Mouse (Mus musculus) stomach, postnatal 0 days (tissue): ENCODE data around the gene Gm17581. TPM values are rescaled to one million over a fixed set of nuclear protein-coding genes. Genes with fewer than 3 reads are reported as not detected.

Experiments
- ATAC-seq: fragments of 200-750 bp; cut with Nextera tagmentation; 2 replicates; pipeline ENCODE4 v1.8.0; 2017; ENCODE audit not compliant: low FRiP score, low TSS enrichment
- DNase-seq: peaks from one replicate; pipeline ENCODE4 v3.0.0-alpha.2; 2016; ENCODE audit warnings: low spot score
- H3K27ac ChIP-seq: fragments of 300-500 bp; sonication (generic); replicated peaks from 2 replicates; pipeline ENCODE4 v1.5.1; 2014; ENCODE audit warnings: mild to moderate bottlenecking, control low read depth
- H3K27me3 ChIP-seq: fragments of 300-500 bp; sonication (generic); 2 replicates; pipeline ENCODE4 v1.6.1; 2014; ENCODE audit warnings: low read length; ENCODE audit not compliant: control insufficient read depth, insufficient read depth
- H3K36me3 ChIP-seq: fragments of 300-500 bp; sonication (generic); 2 replicates; pipeline ENCODE4 v1.6.1; 2014; ENCODE audit warnings: low read length, mixed read lengths; ENCODE audit not compliant: control insufficient read depth, insufficient read depth
- H3K4me1 ChIP-seq: fragments of 300-500 bp; sonication (generic); replicated peaks from 2 replicates; pipeline ENCODE4 v1.6.1; 2014; ENCODE audit warnings: antibody characterized with exemption; ENCODE audit not compliant: control insufficient read depth, insufficient read depth
- H3K4me2 ChIP-seq: fragments of 300-500 bp; sonication (generic); replicated peaks from 2 replicates; pipeline ENCODE4 v1.6.1; 2014; ENCODE audit warnings: low read depth, mild to moderate bottlenecking, control low read depth, moderate library complexity
- H3K4me3 ChIP-seq: fragments of 300-500 bp; sonication (generic); 2 replicates; pipeline ENCODE4 v1.5.1; 2014; ENCODE audit warnings: low read depth, low read length, control low read depth
- H3K9ac ChIP-seq: fragments of 300-500 bp; sonication (generic); 2 replicates; pipeline ENCODE4 v1.6.1; 2014; ENCODE audit warnings: mild to moderate bottlenecking, low read length, control low read depth, mixed read lengths
- H3K9me3 ChIP-seq: fragments of 300-500 bp; sonication (generic); 2 replicates; pipeline ENCODE4 v1.6.1; 2016; ENCODE audit warnings: low read length; ENCODE audit not compliant: control insufficient read depth
- CTCF ChIP-seq: IDR thresholded peaks from 2 replicates; pipeline ENCODE4 v1.5.1; 2016; ENCODE audit warnings: antibody characterized with exemption, low read depth, mild to moderate bottlenecking, moderate library complexity
- EP300 ChIP-seq: optimal IDR thresholded peaks from 2 replicates; pipeline ENCODE3; 2016; ENCODE audit warnings: antibody characterized with exemption
- WGBS: fragments of 180-500 bp; shearing (Covaris S2); extraction: QIAGEN DNeasy Blood & Tissue Kit; methylation state at CpG from one replicate; pipeline ENCODE4 v1.1.7; 2014; 5-methylcytosine and 5-hydroxymethylcytosine counted together
- polyA plus RNA-seq: library from polyadenylated mRNA; unstranded; fragments of >200 nt; fragmentation: Nextera tagmentation; extraction: Ambion mirVana; gene quantifications from 2 replicates; pipeline ENCODE4 v1.2.1, GENCODE M21; 2015

Gm17581 gene
- polyA plus RNA-seq, 1 experiment from 2014 or later = not detected

DNA sequence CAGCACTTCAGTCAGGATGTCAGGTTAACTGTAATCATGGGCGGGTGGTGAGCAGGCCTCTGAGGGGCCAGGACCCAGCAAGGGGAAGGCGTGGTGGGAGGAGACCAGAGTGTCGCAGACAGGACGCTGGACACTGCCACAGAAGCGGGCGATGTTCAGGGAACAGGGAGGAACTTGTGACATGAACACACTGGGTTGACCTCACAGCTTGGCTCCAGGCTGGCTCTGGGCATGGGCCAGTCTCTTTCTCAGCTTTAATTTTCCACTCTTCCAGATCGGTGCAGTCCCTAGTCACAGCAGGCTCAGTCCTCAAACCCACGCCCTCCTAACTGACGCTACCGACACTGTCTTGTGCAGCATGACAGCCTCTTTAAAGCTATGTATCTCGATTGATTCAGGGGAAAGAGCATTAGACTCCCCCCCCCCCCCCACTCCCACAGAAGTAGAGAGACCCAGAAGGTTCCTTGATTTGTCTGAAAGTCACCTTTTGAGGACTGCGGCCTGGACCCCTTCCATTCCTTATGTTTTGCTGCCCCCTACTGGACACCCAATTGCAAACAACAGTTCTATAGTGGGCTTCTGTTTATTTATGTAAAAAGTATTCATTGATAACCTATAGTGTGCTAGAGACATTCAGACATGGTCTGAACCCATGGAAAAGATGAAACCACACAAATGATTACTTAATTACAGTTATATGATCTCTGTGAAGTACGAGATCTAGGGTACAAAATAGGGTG lies 29.2 kb upstream of the Gm17581 start:
- 50% methylated on average over 13 of the region's 13 CpGs for WGBS
- no peak overlapping the region for H3K4me2 ChIP-seq
- peak; percentile 60 for ATAC-seq
- peak; percentile 65 for DNase-seq
- no peaks in the 10 kb centered on the region for H3K9me3 ChIP-seq
- TF ChIP-seq CTCF = peak; percentile 88
- no peak for TF ChIP-seq EP300
- no peak overlapping the region for H3K27ac ChIP-seq
- H3K27me3 ChIP-seq = no peaks in the 10 kb centered on the region
- H3K4me3 ChIP-seq = no peak overlapping the region
- no peak overlapping the region for H3K9ac ChIP-seq
- no peaks in the 10 kb centered on the region for H3K4me1 ChIP-seq
- H3K36me3 ChIP-seq = no peaks in the 10 kb centered on the region

DNA sequence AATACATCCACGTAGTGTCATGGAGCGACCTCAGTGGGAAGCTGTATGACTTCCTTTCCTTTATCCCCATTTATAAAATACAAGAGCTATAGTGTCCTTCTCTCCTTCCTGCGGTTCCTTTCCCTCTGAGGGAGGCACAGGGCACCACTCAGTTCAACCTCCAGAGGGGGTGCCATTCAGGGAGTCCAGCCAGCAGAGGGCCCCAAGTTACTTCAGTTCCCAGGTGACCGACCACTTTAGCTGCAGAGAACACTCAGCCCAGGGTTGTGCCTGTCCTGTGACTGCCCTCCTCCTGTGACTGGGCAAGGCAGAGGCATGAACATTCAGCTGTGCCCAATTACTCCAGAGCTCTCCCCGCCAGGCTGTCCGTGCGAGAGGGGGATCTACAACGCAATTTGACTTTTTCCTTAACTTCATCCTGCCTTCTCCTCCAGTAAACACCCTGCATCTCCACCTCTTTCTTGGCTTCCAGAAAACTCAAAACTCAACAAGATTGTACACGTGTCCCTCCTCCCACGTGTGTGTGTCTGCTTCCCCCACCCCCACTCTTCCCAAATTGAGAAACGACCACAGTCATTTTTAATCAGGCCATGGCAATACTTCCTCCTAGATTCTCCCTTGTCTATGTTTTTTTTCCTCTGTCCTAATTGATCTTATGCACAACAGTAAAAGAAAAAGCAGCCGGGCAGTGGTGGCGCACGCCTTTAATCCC lies 21.3 kb upstream of the Gm17581 start:
- Histone ChIP-seq H3K4me1 (no peaks in the 10 kb centered on the region), H3K4me2 (no peak overlapping the region), H3K9ac (no peak overlapping the region), H3K27me3 (no peaks in the 10 kb centered on the region), H3K36me3 (no peaks in the 10 kb centered on the region), H3K4me3 (no peak overlapping the region), H3K9me3 (no peaks in the 10 kb centered on the region), H3K27ac (no peak overlapping the region)
- TF ChIP-seq EP300 (no peak), CTCF (peak; percentile 65)
- WGBS = 60% methylated on average over 14 of the region's 14 CpGs
- ATAC-seq (0 out of 2 replicates have a peak, but pooled peaks have one; percentile 59), DNase-seq (peak; percentile 53)

DNA sequence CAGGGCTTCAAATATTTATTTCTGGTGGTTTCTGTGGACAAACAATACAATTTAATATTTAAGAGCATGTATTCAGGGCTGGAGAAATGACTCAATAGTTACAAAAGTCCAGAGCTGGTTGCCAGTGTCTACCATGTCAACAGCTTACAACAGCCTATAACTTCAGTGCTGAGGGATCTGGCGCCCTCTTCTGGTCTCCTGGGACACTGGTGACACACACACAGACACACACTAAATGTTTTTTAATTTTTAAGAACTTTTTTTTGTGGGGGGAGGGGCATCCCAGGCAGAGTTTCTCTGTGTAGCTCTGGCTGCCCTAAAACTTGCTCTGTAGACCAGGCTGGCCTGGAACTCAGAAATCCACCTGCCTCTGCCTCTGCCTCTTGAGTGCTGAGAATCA lies 20.1 kb upstream of the Gm17581 start:
- no peaks in the 10 kb centered on the region for H3K27me3 ChIP-seq
- no peak overlapping the region for H3K4me3 ChIP-seq
- peak; percentile 73 for ATAC-seq
- no peaks in the 10 kb centered on the region for H3K36me3 ChIP-seq
- H3K4me1 ChIP-seq = no peaks in the 10 kb centered on the region
- DNase-seq = peak; percentile 72
- H3K9me3 ChIP-seq = no peaks in the 10 kb centered on the region
- 4% methylated on average over 1 of the region's 1 CpGs for WGBS
- H3K4me2 ChIP-seq = no peak overlapping the region
- H3K9ac ChIP-seq = no peak overlapping the region
- H3K27ac ChIP-seq = no peak overlapping the region
- TF ChIP-seq CTCF (peak; percentile 82), EP300 (no peak)

DNA sequence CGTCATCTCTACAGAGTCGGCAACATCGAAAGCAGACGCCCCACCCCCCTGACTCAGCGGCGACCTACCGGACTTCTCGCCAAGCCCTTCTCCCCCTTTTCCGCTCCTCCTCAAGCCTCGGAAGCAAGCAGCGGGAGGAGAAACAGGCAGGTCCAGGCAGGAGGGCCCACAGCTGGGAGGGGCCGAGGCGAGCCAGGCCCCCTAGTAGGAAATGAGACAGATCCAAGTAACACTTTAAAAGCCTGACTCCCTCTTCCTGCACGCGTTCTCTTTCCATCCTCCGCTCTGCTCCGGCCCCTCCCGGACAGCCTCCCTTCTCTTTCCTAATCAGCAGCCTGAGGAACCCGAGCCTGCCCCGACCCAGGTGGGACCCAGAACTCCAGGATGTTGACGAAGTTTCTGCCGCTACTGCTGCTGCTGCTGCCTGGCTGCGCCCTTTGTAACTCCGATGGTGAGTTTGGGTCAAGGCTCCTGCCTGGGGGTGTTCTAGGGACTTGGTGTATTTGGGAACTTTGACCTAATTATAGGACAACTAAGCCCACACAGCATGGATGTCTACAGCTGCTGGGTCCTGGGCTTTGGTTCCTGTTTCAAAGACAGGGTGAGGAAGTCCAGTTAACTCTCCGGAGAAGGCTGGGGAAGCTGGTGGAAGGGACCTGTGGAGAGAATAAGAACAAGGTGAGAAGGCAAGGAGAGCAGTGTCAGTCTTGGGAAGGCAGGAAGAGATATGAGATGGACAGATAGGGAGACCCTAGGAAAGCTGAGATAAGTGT lies 15.5 kb upstream of the Gm17581 start, which contains the start of gene Procr:
Gene Procr, plus strand, starts transcription at position 104 of the 773 bp plus-strand sequence.
- WGBS = 2% methylated on average over 24 of the region's 25 CpGs
- no peak for TF ChIP-seq CTCF
- no peak for TF ChIP-seq EP300
- peak; percentile 77; the same call in 1 of the 2 replicates for ATAC-seq
- Histone ChIP-seq H3K4me1 (no peaks in the 10 kb centered on the region), H3K27me3 (no peaks in the 10 kb centered on the region), H3K36me3 (no peaks in the 10 kb centered on the region), H3K9ac (peak within 1 kb of the TSS; percentile 58), H3K27ac (peak within 1 kb of the TSS; percentile 9; the same call in 1 of the 2 replicates), H3K4me2 (peak within 1 kb of the TSS; percentile 73), H3K4me3 (peak within 1 kb of the TSS; percentile 46), H3K9me3 (no peaks in the 10 kb centered on the region)
- DNase-seq = peak; percentile 55

- TF ChIP-seq EP300 (no peak), CTCF (no peak)
- H3K27me3 ChIP-seq = no peaks in the 10 kb centered on the region
- WGBS = 85% methylated on average over 4 of the region's 4 CpGs
These were observed 13.7 kb upstream of the Gm17581 start for GRCm38 (mm10) chr2:155749394-155749793.

More at GRCm38 (mm10) chr2:155749394-155749793, 13.7 kb upstream of the Gm17581 start:
- no peak overlapping the region for H3K4me2 ChIP-seq
- no peak overlapping the region for H3K4me3 ChIP-seq
- no peaks in the 10 kb centered on the region for H3K9me3 ChIP-seq
- no peak for DNase-seq
- no peak overlapping the region for H3K27ac ChIP-seq
- no peaks in the 10 kb centered on the region for H3K36me3 ChIP-seq
- no peaks in the 10 kb centered on the region for H3K4me1 ChIP-seq
- H3K9ac ChIP-seq = no peak overlapping the region
- no peak for ATAC-seq
